In the genomic region with DNA sequence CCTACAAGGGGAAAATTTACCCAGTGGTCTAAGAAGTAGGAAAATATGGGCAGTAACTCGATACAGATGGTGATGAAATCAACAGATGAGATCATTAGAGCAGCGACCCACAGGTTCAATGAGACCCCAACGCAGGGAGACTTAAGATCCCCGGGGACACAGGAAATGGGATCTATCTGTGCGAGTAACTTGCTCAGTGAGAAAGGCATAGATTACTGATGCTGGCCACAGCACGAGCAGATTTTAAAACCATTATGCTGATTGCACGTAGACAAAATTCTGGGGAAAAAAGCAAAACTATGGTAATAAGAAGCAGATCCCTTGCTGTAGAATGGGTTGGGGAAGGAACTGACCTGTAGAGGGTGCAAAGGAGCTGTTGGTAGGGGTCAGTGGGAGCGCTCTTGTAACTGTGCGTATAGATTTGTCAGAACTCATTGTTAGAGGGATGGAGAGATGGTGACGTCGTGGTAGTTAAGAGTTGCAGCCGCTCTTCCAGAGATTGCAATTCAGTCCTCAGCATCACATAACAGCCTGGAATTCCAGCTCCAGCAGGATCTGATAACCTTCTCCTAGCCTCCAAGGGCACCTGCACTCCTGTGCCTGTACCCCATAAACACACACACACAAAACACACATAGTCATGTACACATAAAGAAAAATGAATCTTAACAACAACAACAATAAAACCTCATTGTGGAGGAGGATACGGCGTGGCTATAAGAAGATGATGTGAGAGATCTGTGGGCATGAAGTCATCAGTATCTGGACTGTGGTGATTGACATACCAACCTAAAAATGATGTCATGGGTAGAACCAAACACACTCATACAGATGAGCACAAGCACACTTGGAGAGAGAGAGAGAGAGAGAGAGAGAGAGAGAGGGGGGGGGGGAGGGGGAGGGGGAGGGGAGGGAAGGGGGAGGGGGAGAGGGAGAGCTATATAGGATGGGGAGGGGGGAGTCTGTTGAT, we compare ENCODE assay signal across 9 mouse cellular contexts.
DNase-seq lines count a peak whose midpoint lies in the region; ATAC-seq and TF ChIP-seq lines count a peak whose summit lies in the region.
"Had no signal": no experiment of that assay in that cellular context is flagged by ENCODE, and none has a peak within 500 bp of the region (broad histone marks: within the 10 kb centered on the region; RNA-seq: fewer than 3 reads in every experiment).

No protein-coding gene starts in this region.

- no peaks in the 10 kb centered on the region for H3K36me3 ChIP-seq in hindbrain, embryonic 14.5 days (replicated peaks; ENCODE audit: control insufficient read depth, insufficient read depth)
- no peaks in the 10 kb centered on the region for H3K36me3 ChIP-seq in midbrain, embryonic 12.5 days
- H3K36me3 ChIP-seq: liver, embryonic 15.5 days had no signal

- intact Hi-C loops in left cerebral cortex, adult 2 months (cut with DNase I): no loop called here
- intact Hi-C loops in left cerebral cortex, postnatal 36 days (cut with DNase I): no loop called here

- no peaks in the 10 kb centered on the region for H3K9me3 ChIP-seq in hindbrain, embryonic 14.5 days (ENCODE audit: control insufficient read depth, low read length)
- no peaks in the 10 kb centered on the region for H3K9me3 ChIP-seq in midbrain, embryonic 12.5 days
- H3K9me3 ChIP-seq: liver, embryonic 15.5 days had no signal

- no peaks in the 10 kb centered on the region for H3K27me3 ChIP-seq in hindbrain, embryonic 14.5 days (ENCODE audit: control insufficient read depth, insufficient read depth, low read length)
- peaks cover 14% of the 10 kb centered on the region for H3K27me3 ChIP-seq in midbrain, embryonic 12.5 days

- peak; percentile 51; the same call in 1 of the 2 replicates for ATAC-seq in hindbrain, embryonic 14.5 days (ENCODE audit: low FRiP score)
- ATAC-seq in midbrain, embryonic 12.5 days (ENCODE audit: low FRiP score, low read depth): peak; percentile 62; the same call in 1 of the 2 replicates

- H3K4me2 ChIP-seq in hindbrain, embryonic 14.5 days (replicated peaks): no peak overlapping the region
- H3K4me2 ChIP-seq in midbrain, embryonic 12.5 days (replicated peaks): no peak overlapping the region
- H3K4me2 ChIP-seq: liver, embryonic 15.5 days had no signal

- peak; percentile 58 for TF ChIP-seq CTCF in left cerebral cortex, adult 2 months (IDR thresholded peaks at IDR 0.05)
- TF ChIP-seq CTCF in cortical plate, adult 2 months (IDR thresholded peaks at IDR 0.05; ENCODE audit: extremely low read depth, insufficient read depth, low read length): peak; percentile 43; the same call in 1 of the 2 replicates

- H3K4me1 ChIP-seq in cortical plate, adult 2 months (ENCODE audit: control insufficient read depth, insufficient read depth, low read length): no peaks in the 10 kb centered on the region
- peaks cover 28% of the 10 kb centered on the region for H3K4me1 ChIP-seq in hindbrain, embryonic 14.5 days (replicated peaks; ENCODE audit: control insufficient read depth, insufficient read depth, low read length)
- peaks cover 26% of the 10 kb centered on the region for H3K4me1 ChIP-seq in midbrain, embryonic 12.5 days
- H3K4me1 ChIP-seq: liver, embryonic 15.5 days had no signal

- no peak overlapping the region for H3K9ac ChIP-seq in hindbrain, embryonic 14.5 days
- no peak overlapping the region for H3K9ac ChIP-seq in midbrain, embryonic 12.5 days (replicated peaks)
- H3K9ac ChIP-seq: liver, embryonic 15.5 days had no signal

- DNase-seq in left cerebral cortex, adult 2 months (ENCODE audit: extremely low spot score in 1 of 2, low spot score in 2 of 2): no peak
- DNase-seq in left cerebral cortex, postnatal 36 days (ENCODE audit: low spot score in 2 of 2): no peak
- peak; percentile 67 for DNase-seq in hindbrain, embryonic 14.5 days (ENCODE audit: low spot score)
- DNase-seq in urinary bladder, postnatal 25 days (ENCODE audit: low spot score): no peak
- no peak for DNase-seq in ovary, postnatal 36 days (ENCODE audit: low spot score)
- no peak for DNase-seq in urinary bladder, postnatal 10 days (ENCODE audit: low spot score)

- no peak for TF ChIP-seq POLR2A in cortical plate, adult 2 months (IDR thresholded peaks at IDR 0.05; ENCODE audit: extremely low read depth, insufficient read depth, low read length)

- 30% methylated on average over 14 of the region's 14 CpGs for WGBS in hindbrain, embryonic 14.5 days
- 32% methylated on average over 14 of the region's 14 CpGs for WGBS in midbrain, embryonic 12.5 days

- no peak overlapping the region for H3K4me3 ChIP-seq in left cerebral cortex, adult 2 months
- H3K4me3 ChIP-seq in cortical plate, adult 2 months (ENCODE audit: insufficient read depth, low read length): no peak overlapping the region
- H3K4me3 ChIP-seq in hindbrain, embryonic 14.5 days (replicated peaks; ENCODE audit: low read length): no peak overlapping the region
- no peak overlapping the region for H3K4me3 ChIP-seq in midbrain, embryonic 12.5 days
- H3K4me3 ChIP-seq: liver, embryonic 15.5 days had no signal

- no peak overlapping the region for H3K27ac ChIP-seq in left cerebral cortex, adult 2 months
- H3K27ac ChIP-seq in cortical plate, adult 2 months (ENCODE audit: insufficient read depth, low read length): no peak overlapping the region
- no peak overlapping the region; the same call in 1 of the 2 replicates for H3K27ac ChIP-seq in hindbrain, embryonic 14.5 days
- no peak overlapping the region; the same call in 1 of the 2 replicates for H3K27ac ChIP-seq in midbrain, embryonic 12.5 days (replicated peaks)
- H3K27ac ChIP-seq: liver, embryonic 15.5 days had no signal
